Mouse (Mus musculus) skeletal muscle tissue, adult 2 months (tissue): ENCODE data around the gene Htra2.

Experiments used
- DNase-seq: peaks from one replicate; pipeline ENCODE4 v3.0.0-alpha.2; 2012; ENCODE audit warnings: low read depth, low spot score

Htra2 gene

DNA sequence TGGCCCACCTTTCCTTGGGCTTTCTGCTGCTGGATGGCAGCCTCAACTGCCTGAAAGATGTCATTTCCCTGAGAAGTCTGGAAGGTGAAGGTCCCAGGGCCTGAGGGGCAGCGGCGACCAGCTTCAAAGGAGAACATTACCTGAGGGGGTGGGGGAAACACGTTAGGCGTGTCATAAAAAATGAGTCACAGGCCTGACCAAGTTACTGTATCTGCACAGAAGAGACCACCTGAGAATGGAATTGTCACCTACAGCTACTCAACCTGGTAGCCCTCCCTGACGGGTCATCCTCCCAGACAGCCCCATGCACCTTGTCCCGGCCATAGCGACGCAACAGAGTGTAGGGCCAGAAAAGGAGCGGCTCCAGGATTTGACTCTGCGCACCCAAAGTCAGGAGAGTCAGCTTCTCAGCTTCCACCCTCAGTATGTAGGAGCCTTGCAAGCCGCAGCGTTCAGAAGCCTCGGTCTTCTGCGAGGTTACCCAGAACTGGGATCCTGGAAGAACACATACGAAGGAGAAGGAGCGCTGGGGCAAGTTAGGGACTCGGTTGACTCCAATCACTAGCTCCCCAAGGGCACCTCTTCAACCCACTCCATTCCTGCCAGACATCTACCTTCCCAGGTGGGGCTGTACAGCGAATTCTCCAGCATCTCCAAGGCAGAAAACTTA, 23.0 kb downstream of the Htra2 start:
- no peak for DNase-seq

DNA sequence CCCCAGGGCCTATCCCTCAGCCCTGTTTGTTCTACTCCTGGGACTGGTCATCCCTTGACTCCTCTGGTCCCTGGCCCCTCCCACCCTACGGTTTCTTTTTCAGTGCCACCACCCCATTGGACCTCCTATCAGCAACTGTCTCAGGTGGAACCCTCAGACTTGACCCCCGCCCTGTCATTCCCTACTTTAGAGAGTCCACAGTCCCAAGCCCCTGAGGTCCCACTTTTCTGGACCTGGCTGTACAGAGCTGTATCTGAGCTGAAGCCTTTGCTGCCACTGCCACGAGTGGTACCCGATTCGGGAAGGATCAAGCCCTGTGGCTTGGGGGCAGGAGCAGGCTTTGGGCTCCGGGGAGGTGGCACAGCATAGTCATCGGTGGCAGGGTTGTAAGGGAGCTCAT, 24.0 kb downstream of the Htra2 start:
- DNase-seq = no peak

DNA sequence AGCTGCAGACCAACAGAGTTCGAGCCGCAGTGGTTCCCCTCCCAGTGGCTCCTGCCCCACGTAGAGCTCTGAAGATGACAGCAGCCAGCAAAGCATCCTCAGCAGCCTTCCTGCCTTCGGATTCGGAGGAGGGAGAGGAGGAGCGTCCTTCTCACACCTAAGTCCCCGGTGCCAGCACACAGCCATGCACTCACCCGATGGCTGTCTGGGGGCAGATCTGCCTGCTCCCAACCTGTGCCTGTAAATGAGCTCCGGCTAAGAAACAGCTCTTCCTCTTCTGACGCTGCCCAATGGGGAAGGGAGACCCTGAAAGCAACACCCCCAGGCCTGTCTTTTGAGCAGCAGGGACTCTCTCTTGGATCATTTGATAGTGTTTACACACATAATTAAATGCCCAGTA, 25.3 kb downstream of the Htra2 start:
- DNase-seq = no peak

DNA sequence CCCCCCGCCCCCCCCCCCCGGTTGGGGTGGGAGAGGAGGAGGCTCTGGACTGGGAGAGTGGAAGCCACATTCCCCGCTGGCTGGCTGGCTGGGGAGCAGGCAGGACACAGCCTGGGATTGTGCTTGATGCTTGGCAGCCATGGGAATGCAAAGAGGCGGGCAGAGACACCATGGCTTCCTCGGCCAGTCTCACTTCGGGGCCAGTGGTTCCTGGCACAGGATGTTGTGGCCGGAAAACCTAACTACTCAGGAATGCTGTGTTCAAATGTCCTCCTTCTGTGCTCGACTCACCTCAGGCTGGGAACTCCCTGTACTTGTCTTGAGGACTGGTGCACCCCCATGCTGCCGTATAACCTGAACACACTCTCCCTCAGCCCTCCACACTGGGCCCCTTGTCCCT, 27.4 kb downstream of the Htra2 start:
- no peak for DNase-seq

DNA sequence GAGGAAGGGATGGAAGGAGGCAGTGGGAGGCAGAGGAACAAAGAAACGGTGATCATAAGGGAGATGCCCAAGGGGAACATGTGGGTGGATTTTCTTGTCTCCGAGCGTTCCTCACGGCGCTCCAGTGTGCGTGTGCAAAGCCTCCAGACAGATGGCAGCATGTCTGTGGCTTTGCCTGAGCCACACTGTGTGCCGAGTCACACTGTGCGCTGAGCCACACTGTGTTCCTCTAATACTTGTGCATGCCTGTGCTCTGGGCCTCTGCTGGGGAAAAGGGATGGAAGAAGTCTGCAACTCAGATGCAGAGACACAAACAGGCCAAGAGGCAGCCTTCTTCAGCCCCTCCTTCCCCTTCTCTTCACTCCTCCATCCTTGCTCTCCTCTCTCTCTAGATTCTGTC, 27.8 kb downstream of the Htra2 start:
- no peak for DNase-seq

DNA sequence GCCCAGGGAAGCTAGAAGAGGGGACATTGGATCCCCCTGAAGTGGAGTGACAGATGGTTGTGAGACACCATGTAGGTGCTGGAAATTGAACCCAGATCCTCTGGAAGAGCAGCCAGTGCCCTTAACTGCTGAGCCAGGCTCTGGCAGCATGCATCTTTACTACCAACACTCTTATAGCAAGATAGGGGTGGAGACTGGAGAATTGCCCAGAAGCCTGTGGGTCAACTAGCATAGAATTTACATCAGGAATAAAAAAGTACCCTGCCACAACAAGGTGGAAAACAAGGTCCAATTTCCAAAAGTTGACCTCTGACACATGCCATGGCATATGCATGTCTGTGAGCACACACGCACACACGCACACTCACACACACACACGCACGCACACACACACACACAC, 29.9 kb downstream of the Htra2 start:
- no peak for DNase-seq

DNA sequence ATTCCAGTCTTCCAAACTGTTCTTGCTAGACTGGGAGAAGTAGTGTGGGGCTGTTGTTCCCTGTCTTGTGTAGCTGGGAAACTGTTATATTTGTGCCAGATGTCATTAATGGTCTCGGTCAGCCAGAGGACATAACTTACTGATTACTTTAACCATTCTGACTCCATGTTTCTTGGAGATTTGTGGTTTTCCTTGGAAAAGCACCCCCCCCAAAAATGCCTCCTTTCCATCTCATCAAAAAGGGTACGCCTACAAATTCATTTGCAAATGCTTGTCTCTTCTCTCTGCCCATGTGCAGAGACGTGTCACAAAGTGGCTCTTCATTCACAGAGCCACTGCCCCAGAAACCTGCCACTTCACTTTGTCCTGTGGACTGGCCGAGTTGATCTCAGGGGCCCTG, 30.7 kb downstream of the Htra2 start:
- DNase-seq = no peak

DNA sequence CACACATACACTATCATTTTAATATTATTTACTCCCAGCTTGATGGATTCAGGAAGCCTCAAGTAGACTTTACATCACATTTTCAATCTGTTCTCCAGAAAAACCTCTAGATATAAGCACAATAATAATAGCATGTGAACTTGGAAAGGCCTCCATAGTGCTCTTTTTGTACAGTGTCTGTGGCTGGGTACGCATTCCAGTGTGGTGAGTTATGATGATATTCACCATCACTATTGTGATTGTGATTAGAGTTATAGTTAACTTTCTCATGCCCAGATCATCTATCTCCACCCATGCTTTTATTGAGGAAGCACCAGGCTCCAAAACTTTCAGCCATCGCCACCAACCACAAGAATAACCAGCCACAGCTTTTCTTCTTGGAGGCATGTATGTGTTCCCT, 31.3 kb downstream of the Htra2 start:
- DNase-seq = no peak

DNA sequence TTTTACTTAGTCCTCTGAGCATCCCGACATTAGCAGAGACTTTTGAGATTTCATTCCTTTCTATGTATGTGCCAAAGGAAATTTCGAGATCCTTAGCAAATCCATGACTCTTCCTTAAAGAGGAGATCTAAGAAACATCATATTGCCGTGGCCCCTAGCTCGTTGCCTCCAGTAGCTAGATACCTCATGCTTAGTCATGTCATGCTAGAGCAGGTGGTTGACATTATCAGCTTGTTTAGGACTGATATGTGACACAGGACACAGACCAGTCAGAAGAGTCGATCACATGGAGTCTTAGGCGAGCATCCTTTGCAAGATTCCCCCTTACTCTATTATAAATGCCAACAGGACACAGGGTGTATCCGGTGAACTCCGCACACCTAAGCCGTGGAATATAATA, 32.1 kb downstream of the Htra2 start:
- DNase-seq = no peak

DNA sequence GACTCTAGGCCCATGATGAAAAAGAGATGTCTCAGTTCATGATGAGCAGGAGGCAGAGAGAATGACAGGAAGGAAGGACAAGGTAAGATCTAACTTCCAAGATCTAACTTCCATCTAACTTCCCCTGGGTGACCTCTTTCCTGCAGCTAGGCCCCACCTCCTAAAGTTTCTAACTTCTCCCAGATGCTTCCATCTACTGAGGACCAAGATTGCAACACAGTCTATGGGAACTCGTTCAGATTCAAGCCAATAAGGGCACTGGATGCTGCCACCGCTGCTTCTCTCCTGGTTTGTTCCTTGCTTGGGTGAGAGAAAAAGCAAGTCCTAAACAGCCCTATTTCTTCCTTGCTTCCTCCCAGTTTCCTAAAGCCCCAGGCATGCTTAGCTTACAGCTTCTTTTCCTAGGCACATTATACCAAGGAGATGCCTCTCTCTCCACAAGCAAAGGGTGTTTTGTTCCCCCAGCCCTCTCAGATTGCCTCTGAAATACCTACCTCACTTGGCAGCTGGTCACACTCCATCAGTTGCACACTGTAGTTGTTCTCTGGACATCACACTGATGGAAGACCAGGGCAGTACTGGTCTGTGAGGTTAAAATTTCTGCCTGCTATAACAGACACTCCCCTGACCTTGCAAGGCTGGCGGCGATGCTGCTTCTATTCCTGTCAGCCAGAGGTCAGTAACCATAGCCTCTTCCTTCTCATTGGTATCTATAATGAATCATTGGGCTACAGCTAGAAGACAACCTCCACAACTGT, 34.1 kb downstream of the Htra2 start:
- DNase-seq = no peak

DNA sequence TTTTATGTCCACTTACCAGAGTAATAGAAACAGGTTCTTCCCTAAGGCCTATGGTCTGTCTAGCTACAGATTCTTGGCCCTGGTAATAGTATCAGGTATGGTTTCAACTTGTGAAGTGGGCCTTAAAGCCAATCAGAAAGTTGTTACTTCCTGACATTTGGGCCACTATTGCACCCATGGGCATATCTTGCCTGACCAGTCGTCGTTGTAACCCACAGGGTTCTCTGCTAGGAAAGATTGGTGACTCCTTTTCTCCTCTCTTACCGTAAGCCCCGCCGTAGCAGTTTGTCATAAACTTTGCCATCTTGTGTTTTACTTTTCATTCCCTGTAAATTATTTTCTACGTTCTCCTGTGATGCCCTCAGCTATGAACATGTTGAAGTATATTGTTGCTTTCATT, 35.0 kb downstream of the Htra2 start:
- no peak for DNase-seq

DNA sequence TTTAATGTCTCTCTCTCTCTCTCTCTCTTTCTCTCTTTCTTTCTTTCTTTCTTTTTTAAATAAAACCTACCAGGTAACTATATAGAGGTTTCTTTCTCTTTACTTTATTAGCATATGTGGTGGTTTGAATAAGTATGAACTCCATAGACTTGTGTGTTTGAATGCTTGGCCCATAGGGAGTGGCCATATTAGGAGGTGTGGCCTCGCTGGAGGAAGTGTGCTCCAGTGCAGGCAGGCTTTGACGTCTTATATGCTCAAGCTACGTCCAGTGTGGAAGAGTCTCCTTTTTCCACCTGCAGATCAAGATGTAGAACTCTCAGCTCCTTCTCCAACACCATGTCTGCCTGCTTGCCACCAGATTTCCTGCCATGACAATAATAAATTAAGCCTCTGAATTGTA, 36.0 kb downstream of the Htra2 start:
- no peak for DNase-seq

DNA sequence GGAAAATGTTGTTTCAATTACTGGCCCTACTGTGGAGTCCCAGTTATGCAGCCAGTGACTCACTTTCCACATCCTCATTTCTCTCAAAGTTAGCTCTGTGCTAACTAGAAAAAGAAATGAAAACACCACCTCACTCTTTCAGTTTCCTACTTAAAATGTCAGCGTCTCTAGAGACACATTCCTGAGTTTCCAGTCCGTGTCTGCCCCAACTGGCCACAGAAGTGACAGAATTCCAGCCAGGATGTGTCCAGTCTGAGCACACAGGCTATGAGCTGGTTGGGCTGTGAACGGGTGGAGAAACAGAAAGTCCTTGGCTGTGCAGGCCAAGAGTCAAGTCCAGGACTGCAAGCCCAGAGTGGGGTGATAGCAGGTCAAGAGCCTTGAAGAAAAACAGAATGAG, 37.9 kb downstream of the Htra2 start:
- DNase-seq = peak; percentile 90

DNA sequence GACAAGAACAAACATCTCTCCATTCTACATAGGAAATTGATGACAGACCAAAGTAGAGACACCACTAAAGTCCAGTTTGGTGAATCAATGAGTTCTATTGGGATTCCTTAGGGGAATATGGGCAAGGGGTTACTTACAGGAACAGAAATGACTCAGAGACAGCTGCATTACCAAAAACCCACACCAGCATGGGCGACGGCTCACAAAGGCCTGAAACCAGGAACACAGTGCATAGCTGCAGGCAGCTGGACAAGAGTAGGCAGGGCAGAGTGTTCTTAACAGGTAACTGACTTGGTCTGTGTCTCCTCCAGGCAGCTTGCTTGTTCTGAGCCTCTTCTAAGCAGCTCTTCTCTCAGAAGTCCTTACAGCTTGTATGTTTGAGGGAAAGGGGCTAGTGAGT, 39.3 kb downstream of the Htra2 start:
- DNase-seq = no peak

DNA sequence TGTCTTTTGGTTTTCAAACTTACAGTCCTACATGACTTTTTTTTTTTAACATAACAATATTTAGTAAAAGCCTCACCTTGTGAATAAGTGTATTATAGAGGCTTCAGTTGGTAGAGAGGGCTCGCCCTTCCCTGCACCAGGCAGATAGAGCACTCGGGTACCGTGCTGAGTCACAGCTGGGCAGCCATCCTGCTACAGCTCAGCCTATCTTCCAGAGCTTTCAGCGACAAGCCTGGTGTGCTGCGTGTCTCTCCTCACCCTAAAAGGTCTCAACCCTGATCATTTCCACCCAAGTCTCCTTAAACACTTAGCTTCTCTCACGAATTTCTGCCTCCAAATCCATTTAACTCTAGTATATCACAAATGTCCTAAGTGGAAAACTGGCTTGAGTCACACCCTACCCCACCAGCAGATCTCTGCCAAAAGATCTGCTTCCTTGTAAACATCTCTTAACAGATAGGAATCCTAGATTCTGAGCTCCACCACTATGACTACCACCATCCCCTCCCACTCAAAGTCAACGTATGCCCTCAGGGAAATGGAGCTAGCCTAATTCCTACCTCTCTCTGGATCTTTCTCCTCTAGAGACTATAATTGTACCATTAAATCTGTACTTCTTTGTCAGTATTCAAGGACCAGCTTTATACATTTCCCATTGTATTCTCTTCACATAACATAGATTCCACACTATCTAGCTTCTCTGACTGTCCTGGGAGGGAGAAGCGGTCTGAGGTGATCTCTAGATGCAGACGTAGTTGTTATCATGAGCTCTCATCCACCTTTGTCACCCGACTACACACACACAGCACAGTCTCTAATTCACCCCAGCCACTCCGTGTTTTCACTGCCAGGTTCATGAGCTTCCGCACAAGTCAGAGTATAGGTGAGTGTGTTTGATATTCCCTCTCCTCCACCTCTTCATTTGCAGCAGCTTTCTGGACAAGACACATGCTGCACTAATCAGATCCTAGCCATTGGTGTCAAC, 40.3 kb downstream of the Htra2 start:
- no peak for DNase-seq

DNA sequence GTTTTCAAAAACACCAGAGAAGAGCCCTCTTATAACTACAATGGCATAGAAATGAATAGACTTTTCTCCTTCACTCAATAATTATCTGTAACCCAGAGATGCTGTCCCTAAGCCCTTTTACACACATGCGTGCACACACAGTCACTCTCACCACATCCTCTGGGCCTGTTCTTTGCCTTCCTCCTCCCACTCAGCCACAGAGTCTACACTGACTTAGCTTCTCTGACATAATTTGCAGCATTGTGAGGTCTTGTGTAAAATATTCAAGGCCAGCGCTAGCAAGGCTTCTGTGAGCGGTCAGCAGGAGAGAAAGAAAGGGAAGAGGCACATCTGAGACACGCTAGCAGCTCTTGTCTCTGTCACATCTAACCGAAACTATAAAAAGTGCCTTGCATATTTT, 41.6 kb downstream of the Htra2 start:
- no peak for DNase-seq

DNA sequence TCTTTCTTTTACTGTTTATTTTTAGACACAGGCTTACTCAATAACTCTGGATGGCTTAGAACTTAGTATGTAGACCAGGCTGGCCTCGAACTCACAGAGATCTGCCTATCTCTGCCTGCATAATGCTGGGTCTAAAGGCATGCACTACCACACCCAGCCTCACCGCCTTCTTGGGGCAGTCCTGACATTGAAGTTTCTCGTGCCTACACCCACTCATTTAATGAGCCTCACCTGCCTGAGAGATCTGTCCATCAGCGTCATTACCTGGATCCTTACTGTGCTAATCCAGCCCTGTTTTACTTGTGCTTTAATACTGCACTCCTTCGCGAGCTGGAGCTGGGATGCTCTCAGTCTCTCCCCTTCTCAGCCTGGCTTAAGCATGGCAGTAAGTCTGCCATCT, 43.3 kb downstream of the Htra2 start:
- no peak for DNase-seq

DNA sequence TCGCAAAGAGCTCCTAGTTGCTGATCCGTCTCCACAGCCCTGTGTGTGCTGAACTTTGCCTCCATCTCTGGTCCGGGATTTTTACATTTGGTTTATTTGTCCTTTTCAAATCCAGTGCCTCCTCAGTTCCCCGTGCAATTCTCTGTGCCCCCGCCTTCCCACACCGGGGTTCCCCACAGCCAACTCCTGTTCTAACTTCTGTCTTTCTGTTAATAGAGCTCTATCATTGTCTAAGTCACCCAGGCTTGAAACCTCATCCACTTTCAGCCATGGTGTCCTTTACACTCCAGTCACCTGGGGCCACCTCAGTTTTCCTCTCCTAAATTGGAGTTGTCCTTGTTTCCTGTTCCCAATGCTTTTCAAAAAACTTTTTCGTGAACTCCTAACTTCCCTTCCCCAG, 43.8 kb downstream of the Htra2 start:
- DNase-seq = no peak

DNA sequence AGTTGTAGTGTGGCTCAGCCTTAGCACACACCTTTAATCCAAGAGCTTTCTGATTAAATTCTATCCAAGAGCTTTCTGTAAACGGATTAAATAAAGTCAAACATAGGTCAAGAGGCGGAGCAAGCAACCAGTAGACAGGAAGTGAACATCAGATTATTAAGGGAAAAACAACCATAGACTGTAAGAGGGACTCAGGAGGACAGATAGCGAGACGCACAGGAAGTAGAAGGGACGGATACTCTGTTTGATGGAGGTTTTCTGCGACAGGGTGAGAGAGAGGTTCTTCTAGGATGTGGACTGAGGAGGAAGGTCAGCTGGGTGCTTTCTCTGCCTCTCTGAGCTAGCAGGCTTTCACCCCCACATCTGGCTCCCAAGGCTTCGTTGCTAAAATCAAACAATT, 45.1 kb downstream of the Htra2 start:
- no peak for DNase-seq

DNA sequence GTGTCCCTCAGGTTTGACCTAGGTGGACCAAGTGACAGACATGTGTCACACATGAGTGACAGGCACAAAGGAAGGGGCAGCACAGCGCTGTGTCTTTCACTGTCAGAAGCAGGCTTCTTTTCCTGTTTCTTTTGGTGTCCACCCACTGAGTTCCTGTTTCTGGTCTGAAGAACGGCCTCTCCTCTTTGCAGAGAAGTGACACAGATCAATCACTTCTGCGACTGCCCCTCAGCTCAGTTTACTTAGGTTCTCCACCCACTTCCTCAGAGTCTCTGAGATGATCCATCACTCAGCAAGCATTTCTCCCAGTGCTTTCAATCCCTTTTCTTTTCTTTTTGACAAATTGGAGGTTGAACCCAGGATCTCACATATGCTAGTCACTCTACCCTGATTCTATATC, 46.4 kb downstream of the Htra2 start:
- no peak for DNase-seq

DNA sequence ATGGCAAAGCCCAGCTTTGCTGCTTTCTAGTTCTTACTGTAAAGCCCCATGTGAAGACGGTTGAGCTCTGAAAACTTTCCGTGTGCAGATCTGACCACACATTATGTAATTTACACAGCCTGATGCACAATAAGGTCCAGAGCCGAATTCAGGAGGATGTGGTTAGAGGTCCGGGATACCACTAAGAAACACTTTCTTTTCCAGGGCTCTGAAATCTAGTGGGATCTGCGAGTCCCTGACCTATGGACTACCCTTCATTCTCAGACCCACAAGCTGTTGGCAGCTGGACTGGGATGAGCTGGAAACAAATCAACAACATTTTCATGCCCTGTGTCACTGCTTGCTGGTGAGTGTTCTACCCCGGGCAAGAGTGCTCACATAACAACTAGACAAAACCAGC, 49.0 kb downstream of the Htra2 start:
- DNase-seq = no peak

DNA sequence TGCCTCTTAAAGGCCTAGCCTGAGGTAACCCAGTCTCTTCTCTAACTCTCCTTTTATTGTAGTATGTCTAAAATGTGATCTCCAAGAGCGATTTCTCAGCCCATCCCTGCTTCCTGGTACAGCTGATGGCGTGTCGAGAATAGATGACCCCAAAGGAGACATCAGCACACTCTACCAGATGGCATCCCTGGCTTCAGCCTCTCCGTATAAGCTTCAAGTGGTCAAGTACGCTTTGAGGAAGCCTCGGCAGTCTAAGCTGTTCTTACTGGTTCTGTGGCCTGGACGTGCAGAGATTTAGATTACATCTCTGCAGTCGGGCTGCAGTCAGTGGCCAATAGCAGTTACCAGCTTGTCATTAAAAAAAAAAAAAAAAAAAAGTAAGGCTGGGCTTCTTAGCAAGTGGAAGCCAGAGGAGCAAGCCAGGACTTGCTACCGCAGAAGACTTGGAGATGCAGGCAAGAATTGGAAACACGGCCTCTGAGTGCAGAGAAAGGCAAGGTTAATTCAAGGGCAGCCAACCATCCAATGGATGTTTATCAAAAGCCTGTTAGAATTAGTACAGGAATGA, 49.5 kb downstream of the Htra2 start:
- DNase-seq = no peak
